Mouse (Mus musculus) midbrain, embryonic 11.5 days (tissue): ENCODE results near the gene Pml. TPM values are rescaled to one million over a fixed set of nuclear protein-coding genes. Genes with fewer than 3 reads are reported as not detected.
"Not testable (repeated sequence)": the region's sequence is repeated elsewhere in the genome, so short reads cannot be mapped to it uniquely, and the experiment has no call there.

Source experiments
- ATAC-seq: fragments of 200-750 bp; cut with Nextera tagmentation; 2 replicates; pipeline ENCODE4 v1.8.0; 2017; ENCODE audit warnings: moderate TSS enrichment, moderate library complexity; ENCODE audit not compliant: low FRiP score
- DNase-seq: peaks from one replicate; pipeline ENCODE4 v3.0.0; 2015; ENCODE audit warnings: low spot score; ENCODE audit errors: missing footprints
- H3K27ac ChIP-seq: fragments of 300-500 bp; sonication (generic); 2 replicates; pipeline ENCODE4 v1.5.1; 2014; ENCODE audit warnings: low read depth, low read length
- H3K27me3 ChIP-seq: fragments of 300-500 bp; sonication (generic); 2 replicates; pipeline ENCODE4 v1.6.1; 2014; ENCODE audit warnings: mild to moderate bottlenecking, low read length, moderate library complexity, mixed read lengths; ENCODE audit not compliant: control insufficient read depth, insufficient read depth
- H3K36me3 ChIP-seq: fragments of 300-500 bp; sonication (generic); 2 replicates; pipeline ENCODE4 v1.6.1; 2014; ENCODE audit warnings: mild to moderate bottlenecking, low read length, moderate library complexity, mixed read lengths; ENCODE audit not compliant: control insufficient read depth, insufficient read depth
- H3K4me1 ChIP-seq: fragments of 300-500 bp; sonication (generic); 2 replicates; pipeline ENCODE4 v1.6.1; 2014; ENCODE audit warnings: low read length; ENCODE audit not compliant: control insufficient read depth, insufficient read depth
- H3K4me2 ChIP-seq: fragments of 300-500 bp; sonication (generic); 2 replicates; pipeline ENCODE4 v1.6.1; 2014; ENCODE audit warnings: mild to moderate bottlenecking, moderate library complexity
- H3K4me3 ChIP-seq: fragments of 300-500 bp; sonication (generic); 2 replicates; pipeline ENCODE4 v1.5.1; 2014; ENCODE audit warnings: low read depth, low read length
- H3K9ac ChIP-seq: fragments of 300-500 bp; sonication (generic); 2 replicates; pipeline ENCODE4 v1.6.1; 2014; ENCODE audit warnings: low read length
- H3K9me3 ChIP-seq: fragments of 300-500 bp; sonication (generic); 2 replicates; pipeline ENCODE4 v1.6.1; 2016; ENCODE audit warnings: low read length; ENCODE audit not compliant: control insufficient read depth
- WGBS: fragments of 180-500 bp; shearing (Covaris S2); extraction: QIAGEN DNeasy Blood & Tissue Kit; methylation state at CpG from one replicate; pipeline ENCODE4 v1.1.7; 2014; 5-methylcytosine and 5-hydroxymethylcytosine counted together
- polyA plus RNA-seq: library from polyadenylated mRNA; unstranded; fragments of >200 nt; fragmentation: Nextera tagmentation; extraction: Ambion mirVana; gene quantifications from 2 replicates; pipeline ENCODE4 v1.2.1, GENCODE M21; 2014

Pml gene
- polyA plus RNA-seq, 1 experiment from 2014 or later, result 10.1 TPM

GRCm38 (mm10) chr9:58274626-58275025 lies 25.0 kb upstream of the Pml start:
- Histone ChIP-seq H3K9me3 (no peaks in the 10 kb centered on the region), H3K27ac (no peak overlapping the region), H3K4me3 (no peak overlapping the region), H3K27me3 (no peaks in the 10 kb centered on the region), H3K9ac (no peak overlapping the region), H3K36me3 (no peaks in the 10 kb centered on the region), H3K4me1 (no peaks in the 10 kb centered on the region), H3K4me2 (no peak overlapping the region)
- no peak for DNase-seq
- WGBS, result 61% methylated on average over 3 of the region's 3 CpGs
- no peak for ATAC-seq

GRCm38 (mm10) chr9:58274101-58274604 lies 24.6 kb upstream of the Pml start:
- no peak overlapping the region for H3K4me2 ChIP-seq
- H3K36me3 ChIP-seq, result no peaks in the 10 kb centered on the region
- 88% methylated on average over 7 of the region's 7 CpGs for WGBS
- no peak overlapping the region for H3K27ac ChIP-seq
- no peak overlapping the region for H3K9ac ChIP-seq
- H3K27me3 ChIP-seq, result no peaks in the 10 kb centered on the region
- H3K4me1 ChIP-seq, result no peaks in the 10 kb centered on the region
- ATAC-seq, result no peak
- H3K4me3 ChIP-seq, result no peak overlapping the region
- no peaks in the 10 kb centered on the region for H3K9me3 ChIP-seq
- DNase-seq, result no peak

- Histone ChIP-seq H3K27ac (no peak overlapping the region), H3K9ac (no peak overlapping the region), H3K36me3 (no peaks in the 10 kb centered on the region), H3K4me1 (no peaks in the 10 kb centered on the region), H3K4me2 (no peak overlapping the region), H3K9me3 (no peaks in the 10 kb centered on the region), H3K27me3 (no peaks in the 10 kb centered on the region), H3K4me3 (no peak overlapping the region)
- no peak for ATAC-seq
- DNase-seq, result no peak
- 78% methylated on average over 9 of the region's 9 CpGs for WGBS
These were observed 23.3 kb upstream of the Pml start for GRCm38 (mm10) chr9:58272855-58273254.

- ATAC-seq (no peak), DNase-seq (no peak)
- H3K9me3 ChIP-seq, result no peaks in the 10 kb centered on the region
- WGBS, result 79% methylated on average over 2 of the region's 2 CpGs
- no peak overlapping the region for H3K27ac ChIP-seq
- no peak overlapping the region for H3K4me2 ChIP-seq
- no peaks in the 10 kb centered on the region for H3K36me3 ChIP-seq
- no peaks in the 10 kb centered on the region for H3K4me1 ChIP-seq
- no peaks in the 10 kb centered on the region for H3K27me3 ChIP-seq
- no peak overlapping the region for H3K9ac ChIP-seq
- H3K4me3 ChIP-seq, result no peak overlapping the region
These were observed 22.5 kb upstream of the Pml start for GRCm38 (mm10) chr9:58272068-58272541.

- not testable (repeated sequence) for DNase-seq, H3K9me3 ChIP-seq, H3K36me3 ChIP-seq, H3K4me3 ChIP-seq, H3K27me3 ChIP-seq, H3K27ac ChIP-seq, ATAC-seq, H3K9ac ChIP-seq, H3K4me2 ChIP-seq, H3K4me1 ChIP-seq
- WGBS, result 90% methylated on average over 9 of the region's 9 CpGs
These were observed 22.0 kb upstream of the Pml start for GRCm38 (mm10) chr9:58271551-58271950.

- Histone ChIP-seq H3K36me3 (no peaks in the 10 kb centered on the region), H3K4me1 (no peaks in the 10 kb centered on the region), H3K27me3 (no peaks in the 10 kb centered on the region), H3K9ac (no peak overlapping the region), H3K27ac (no peak overlapping the region), H3K4me2 (no peak overlapping the region), H3K9me3 (no peaks in the 10 kb centered on the region), H3K4me3 (no peak overlapping the region)
- WGBS, result 93% methylated on average over 3 of the region's 3 CpGs
- ATAC-seq (no peak), DNase-seq (no peak)
These were observed 21.5 kb upstream of the Pml start for GRCm38 (mm10) chr9:58271109-58271508.

GRCm38 (mm10) chr9:58270081-58270480 lies 20.5 kb upstream of the Pml start:
- Histone ChIP-seq H3K4me1 (no peaks in the 10 kb centered on the region), H3K4me3 (no peak overlapping the region), H3K9ac (no peak overlapping the region), H3K27me3 (no peaks in the 10 kb centered on the region), H3K27ac (no peak overlapping the region), H3K9me3 (no peaks in the 10 kb centered on the region), H3K36me3 (no peaks in the 10 kb centered on the region), H3K4me2 (no peak overlapping the region)
- 61% methylated on average over 3 of the region's 3 CpGs for WGBS
- DNase-seq (no peak), ATAC-seq (no peak)

- no peaks in the 10 kb centered on the region for H3K4me1 ChIP-seq
- H3K27ac ChIP-seq, result no peak overlapping the region
- no peaks in the 10 kb centered on the region for H3K36me3 ChIP-seq
- H3K27me3 ChIP-seq, result no peaks in the 10 kb centered on the region
- 57% methylated on average over 12 of the region's 12 CpGs for WGBS
- H3K4me3 ChIP-seq, result no peak overlapping the region
- no peak overlapping the region for H3K4me2 ChIP-seq
- DNase-seq (peak; percentile 90), ATAC-seq (no peak)
- H3K9me3 ChIP-seq, result no peaks in the 10 kb centered on the region
- no peak overlapping the region for H3K9ac ChIP-seq
These were observed 19.1 kb upstream of the Pml start for GRCm38 (mm10) chr9:58268384-58269313.

GRCm38 (mm10) chr9:58267046-58267445 lies 17.5 kb upstream of the Pml start:
- Histone ChIP-seq H3K27ac (no peak overlapping the region), H3K9me3 (no peaks in the 10 kb centered on the region), H3K9ac (no peak overlapping the region), H3K4me3 (no peak overlapping the region), H3K27me3 (no peaks in the 10 kb centered on the region), H3K4me2 (no peak overlapping the region), H3K36me3 (no peaks in the 10 kb centered on the region), H3K4me1 (no peaks in the 10 kb centered on the region)
- DNase-seq (peak; percentile 39), ATAC-seq (no peak)
- 87% methylated on average over 3 of the region's 3 CpGs for WGBS
